Mouse (Mus musculus) bone marrow macrophage, adult 2 months (primary cell): ENCODE measurements around the gene Os9.

Experiments used
- CTCF ChIP-seq: IDR thresholded peaks from 2 replicates; pipeline ENCODE4 v1.5.1; 2012; ENCODE audit warnings: low read depth, mild to moderate bottlenecking, low read length, moderate library complexity
- POLR2A ChIP-seq: IDR thresholded peaks from 2 replicates; pipeline ENCODE4 v1.6.1; 2012; ENCODE audit warnings: mild to moderate bottlenecking, low read depth, low read length, borderline replicate concordance

DNA sequence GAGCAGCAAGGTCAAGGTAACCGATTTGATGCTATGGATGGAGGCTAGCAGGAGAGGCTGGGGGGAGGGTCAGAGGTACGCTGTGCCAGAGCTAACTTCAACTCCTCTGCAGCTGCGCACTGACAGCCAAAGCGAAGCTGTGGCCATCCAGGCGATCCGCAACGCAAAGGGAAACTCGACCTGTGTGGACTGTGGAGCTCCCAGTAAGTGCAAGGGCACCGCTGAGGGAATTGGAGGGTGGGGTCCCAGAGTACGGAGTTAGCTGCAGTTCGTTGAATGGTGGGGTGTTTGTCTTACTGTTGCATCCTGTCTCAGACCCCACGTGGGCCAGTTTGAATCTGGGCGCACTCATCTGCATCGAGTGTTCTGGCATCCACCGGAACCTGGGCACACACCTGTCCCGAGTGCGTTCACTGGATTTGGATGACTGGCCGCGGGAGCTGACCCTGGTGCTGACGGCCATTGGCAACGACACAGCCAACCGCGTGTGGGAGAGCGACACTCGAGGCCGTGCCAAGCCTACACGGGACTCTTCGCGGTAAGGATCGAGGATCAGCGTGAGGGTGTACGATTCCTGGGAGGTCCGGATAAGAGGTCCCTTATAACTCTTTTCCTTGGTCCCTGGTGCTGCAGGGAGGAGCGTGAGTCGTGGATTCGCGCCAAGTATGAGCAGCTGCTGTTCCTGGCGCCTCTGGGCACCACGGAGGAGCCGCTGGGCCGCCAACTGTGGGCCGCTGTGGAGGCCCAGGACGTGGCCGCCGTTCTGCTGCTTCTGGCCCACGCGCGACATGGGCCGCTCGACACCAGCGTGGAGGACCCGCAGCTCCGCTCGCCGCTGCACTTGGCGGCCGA, 30.1 kb downstream of the Os9 start:
- TF ChIP-seq CTCF (no peak), POLR2A (no peak)
